Mouse (Mus musculus) olfactory bulb, adult 2 months (tissue): Measurements from ENCODE around the gene Igfn1. TPM values are rescaled to one million over a fixed set of nuclear protein-coding genes. Genes with fewer than 3 reads are reported as not detected.

Source experiments
- H3K27ac ChIP-seq: fragments of 200-500 bp; 2 replicates; pipeline ENCODE4 v1.5.1; 2012; ENCODE audit warnings: low read depth, low read length; ENCODE audit not compliant: insufficient read depth
- H3K4me1 ChIP-seq: fragments of 200-500 bp; 2 replicates; pipeline ENCODE4 v1.6.1; 2012; ENCODE audit warnings: low read length; ENCODE audit not compliant: control insufficient read depth, insufficient read depth
- H3K4me3 ChIP-seq: fragments of 200-500 bp; 2 replicates; pipeline ENCODE4 v1.5.1; 2012; ENCODE audit warnings: mild to moderate bottlenecking, low read depth, low read length, moderate library complexity; ENCODE audit not compliant: insufficient read depth
- CTCF ChIP-seq: fragments of 200-500 bp; IDR thresholded peaks from 2 replicates; pipeline ENCODE4 v1.5.1; 2012; ENCODE audit warnings: low read depth, mild to moderate bottlenecking, low read length, moderate library complexity; ENCODE audit not compliant: insufficient read depth
- POLR2A ChIP-seq: fragments of 200-500 bp; IDR thresholded peaks from 2 replicates; pipeline ENCODE4 v1.6.1; 2012; ENCODE audit warnings: mild to moderate bottlenecking, low read depth, low read length, moderate library complexity; ENCODE audit not compliant: insufficient read depth
- WGBS: fragments of 180-500 bp; shearing (Covaris S2); methylation state at CpG from one replicate; pipeline ENCODE4 v1.1.7; 2018; 5-methylcytosine and 5-hydroxymethylcytosine counted together
- polyA plus RNA-seq: library from polyadenylated mRNA; stranded (reverse); fragments of >200 nt; gene quantifications from 2 replicates; pipeline ENCODE4 v1.2.4, GENCODE M21; 2012; ENCODE audit warnings: low replicate concordance; ENCODE audit not compliant: missing spikeins, insufficient read depth, insufficient read length

Gene Igfn1
- polyA plus RNA-seq, 1 experiment: not detected

DNA sequence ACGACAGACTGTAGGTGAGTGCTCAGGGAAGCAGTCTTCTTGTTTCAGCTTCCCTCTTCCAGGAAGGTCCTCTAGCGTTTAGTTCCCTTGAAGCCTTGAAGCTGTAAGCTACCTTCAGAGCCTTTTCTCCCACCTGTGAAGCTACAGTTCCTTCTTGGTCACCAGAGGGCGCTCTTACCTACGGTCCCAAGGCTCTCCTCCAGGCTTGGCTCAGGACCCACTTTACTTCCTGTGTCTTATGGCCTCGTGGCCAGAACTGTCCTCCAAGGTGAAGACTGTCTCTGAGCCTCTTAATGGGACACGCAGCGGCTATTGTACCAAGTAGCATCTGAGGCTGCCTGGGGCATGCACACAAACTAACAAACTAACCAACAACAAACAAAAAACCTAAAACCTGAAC is 60.4 kb downstream of the Igfn1 start:
- TF ChIP-seq CTCF (peak; percentile 62; the same call in 1 of the 2 replicates), POLR2A (no peak)
- WGBS: 14% methylated on average over 7 of the region's 7 CpGs
- Histone ChIP-seq H3K4me3 (no peak overlapping the region), H3K27ac (no peak overlapping the region), H3K4me1 (peaks cover 29% of the 10 kb centered on the region)

DNA sequence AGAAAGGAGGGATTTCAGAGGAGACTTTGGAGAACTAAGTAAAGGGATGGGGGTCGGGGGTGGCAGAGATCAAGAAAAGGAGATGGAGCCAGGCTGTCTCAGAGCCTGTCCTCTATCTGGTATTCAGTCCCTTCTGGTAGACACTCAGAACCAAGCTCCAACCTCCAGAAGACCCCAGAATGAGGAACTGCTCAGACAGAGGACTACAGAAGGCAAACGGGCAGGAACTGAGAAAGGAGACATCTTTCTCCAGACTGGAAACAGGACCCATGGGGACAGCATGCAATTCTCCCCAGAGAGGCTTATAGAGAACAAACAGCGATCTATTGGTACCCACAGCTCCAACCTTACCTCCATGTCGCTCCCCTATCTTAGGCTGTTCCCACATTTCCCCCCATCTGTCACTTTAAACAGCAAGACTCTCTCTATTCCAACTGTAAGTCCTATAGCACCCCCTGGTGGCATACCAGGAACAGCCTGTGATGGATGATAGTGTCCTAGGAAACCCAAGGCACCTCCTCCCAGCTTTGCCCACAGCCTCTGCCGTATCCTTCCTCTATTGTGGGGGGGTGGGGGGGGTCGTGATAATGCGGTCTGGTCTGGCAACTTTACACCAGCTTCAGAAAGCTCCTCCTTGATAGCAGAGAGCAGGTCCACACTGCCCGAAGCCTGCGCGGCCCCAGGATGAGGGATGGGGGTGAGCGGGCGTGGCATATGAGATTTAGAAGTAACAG is 61.4 kb downstream of the Igfn1 start:
- no peak overlapping the region for H3K4me3 ChIP-seq
- WGBS: 45% methylated on average over 12 of the region's 12 CpGs
- H3K27ac ChIP-seq: no peak overlapping the region
- peaks cover 29% of the 10 kb centered on the region for H3K4me1 ChIP-seq
- TF ChIP-seq POLR2A (no peak), CTCF (no peak)

DNA sequence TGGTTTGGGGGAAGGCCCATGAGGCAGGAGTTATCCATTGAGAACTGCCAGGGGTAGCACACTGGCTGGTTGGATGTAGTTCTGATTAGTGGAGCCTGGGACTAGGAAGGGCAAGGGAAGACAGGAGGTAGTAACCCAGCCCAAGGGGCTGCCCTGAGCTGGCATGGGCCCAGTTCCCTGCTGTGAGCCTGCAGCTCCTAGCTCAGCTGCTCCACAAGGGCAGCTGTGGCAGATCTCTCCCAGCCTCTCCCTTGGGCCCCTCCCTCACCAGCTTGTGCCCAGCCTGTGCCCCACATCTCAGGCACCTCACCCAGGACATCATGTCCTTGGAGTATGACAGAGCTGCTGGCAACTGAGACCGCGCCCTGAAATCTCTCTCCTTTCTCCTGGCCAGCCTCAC is 62.4 kb downstream of the Igfn1 start:
- no peak overlapping the region for H3K27ac ChIP-seq
- whole genome bisulfite sequencing: 100% methylated on average over 2 of the region's 2 CpGs
- H3K4me3 ChIP-seq: no peak overlapping the region
- H3K4me1 ChIP-seq: peaks cover 27% of the 10 kb centered on the region
- TF ChIP-seq CTCF: no peak
- no peak for TF ChIP-seq POLR2A

DNA sequence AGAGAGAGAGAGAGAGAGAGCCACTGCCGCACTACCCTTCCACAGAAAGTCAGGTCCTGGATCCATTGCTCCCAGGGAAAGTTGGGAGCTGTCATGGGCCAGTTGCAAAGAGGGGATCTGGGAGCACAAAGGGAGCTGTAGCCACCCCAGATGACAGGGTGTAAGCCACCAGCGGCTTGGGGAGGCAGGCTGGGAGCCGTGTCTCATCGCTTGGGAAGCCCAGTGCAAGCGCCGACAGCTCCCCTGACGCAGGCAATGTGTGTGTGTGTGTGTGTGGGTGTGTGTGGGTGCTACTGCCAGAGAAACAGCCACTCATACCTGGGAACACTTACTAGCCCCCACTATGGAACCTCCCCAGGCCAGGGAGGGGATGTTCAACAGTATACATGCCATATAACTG is 64.0 kb downstream of the Igfn1 start:
- TF ChIP-seq CTCF: no peak
- no peak for TF ChIP-seq POLR2A
- Histone ChIP-seq H3K4me3 (no peak overlapping the region), H3K4me1 (peaks cover 22% of the 10 kb centered on the region), H3K27ac (no peak overlapping the region)
- WGBS: 41% methylated on average over 7 of the region's 7 CpGs

DNA sequence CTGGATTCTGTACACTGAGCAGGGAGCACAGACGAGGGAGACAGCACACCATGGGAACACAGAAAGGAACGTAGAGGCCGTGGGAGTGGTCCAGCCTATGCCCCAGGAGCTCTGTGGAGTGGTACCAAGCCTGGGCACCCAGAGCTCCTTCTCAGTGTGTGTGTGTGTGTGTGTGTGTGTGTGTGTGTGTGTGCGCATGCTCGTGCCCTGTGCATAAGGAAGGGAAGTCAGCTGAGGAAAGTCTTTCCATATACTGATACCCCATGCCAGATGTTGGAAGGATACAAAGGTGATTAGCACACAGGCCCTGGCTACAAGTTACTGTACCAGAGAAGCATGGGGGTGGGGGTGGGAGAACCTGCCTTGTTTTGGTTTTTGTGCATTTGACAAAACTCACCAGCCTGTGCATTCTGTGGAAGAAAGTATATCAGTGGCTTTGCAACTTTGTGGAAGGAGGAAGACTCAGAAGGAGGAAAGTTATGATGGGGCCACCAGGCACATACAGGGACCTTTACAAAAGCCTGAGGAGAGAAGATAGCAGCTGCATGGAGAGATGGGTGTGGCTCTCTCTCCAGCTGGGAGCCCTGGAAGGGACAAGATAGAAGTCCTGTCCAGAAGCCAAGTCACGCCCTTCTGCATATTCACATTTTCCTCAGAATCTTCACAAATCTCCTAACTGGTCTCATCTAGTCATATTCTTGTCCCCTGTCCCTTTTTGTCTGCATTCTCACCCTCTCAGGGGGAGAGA is 64.7 kb downstream of the Igfn1 start:
- 87% methylated on average over 6 of the region's 6 CpGs for WGBS
- H3K4me1 ChIP-seq: peaks cover 18% of the 10 kb centered on the region
- H3K27ac ChIP-seq: no peak overlapping the region
- TF ChIP-seq POLR2A (no peak), CTCF (no peak)
- no peak overlapping the region for H3K4me3 ChIP-seq

DNA sequence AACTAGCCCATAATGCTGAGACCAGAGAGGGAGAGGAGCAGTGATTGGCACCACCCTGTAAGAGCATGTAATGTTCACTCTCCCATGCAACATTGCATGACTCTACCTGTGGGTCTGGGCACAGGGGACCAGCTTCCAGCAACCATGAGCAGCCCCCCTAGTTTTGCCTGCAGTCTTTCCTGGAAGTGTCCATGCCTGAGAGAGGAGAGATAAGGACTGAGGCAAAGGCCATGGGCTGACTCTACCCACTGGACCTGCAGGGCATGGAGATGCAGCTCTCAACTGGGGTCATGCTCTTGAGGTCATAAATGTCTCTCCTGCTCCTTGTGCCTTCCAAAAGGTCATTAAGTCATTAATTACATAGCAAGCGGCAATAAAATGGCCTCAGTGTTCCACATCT is 70.1 kb downstream of the Igfn1 start:
- WGBS: 97% methylated on average over 1 of the region's 1 CpGs
- no peak overlapping the region for H3K4me3 ChIP-seq
- no peak for TF ChIP-seq POLR2A
- TF ChIP-seq CTCF: no peak
- no peak overlapping the region for H3K27ac ChIP-seq
- H3K4me1 ChIP-seq: no peaks in the 10 kb centered on the region

DNA sequence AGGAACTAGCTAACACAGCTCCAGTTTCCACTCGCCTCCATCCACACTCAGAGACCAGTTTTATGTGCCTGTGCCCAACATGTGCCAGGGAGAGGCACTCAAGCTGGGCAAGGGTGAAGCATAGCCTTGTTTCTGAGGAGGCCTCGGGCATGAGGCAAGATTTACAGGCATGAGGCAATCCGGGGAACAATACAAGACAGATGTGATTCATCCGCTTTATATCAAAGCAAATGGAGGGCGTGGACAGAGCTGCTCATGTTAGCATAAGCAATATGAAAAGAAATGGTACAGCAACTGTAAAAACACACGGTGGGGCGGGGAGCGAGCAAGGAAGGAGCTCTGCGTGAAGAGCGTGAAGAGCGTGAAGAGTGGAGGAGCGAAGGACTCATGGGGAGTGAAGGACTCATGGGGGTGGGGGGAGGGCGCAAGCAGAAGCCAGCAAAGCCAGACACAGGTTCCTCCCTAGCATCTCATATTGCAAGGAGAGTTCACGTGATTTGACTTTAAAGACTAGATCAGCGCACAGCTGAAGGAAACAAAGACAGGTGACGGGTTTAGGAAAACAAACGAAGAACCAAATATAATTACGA is 72.3 kb downstream of the Igfn1 start:
- TF ChIP-seq POLR2A (no peak), CTCF (no peak)
- H3K4me3 ChIP-seq: no peak overlapping the region
- H3K4me1 ChIP-seq: peaks cover 8% of the 10 kb centered on the region; the same call in 1 of the 2 replicates
- H3K27ac ChIP-seq: no peak overlapping the region
- WGBS: 87% methylated on average over 18 of the region's 18 CpGs

DNA sequence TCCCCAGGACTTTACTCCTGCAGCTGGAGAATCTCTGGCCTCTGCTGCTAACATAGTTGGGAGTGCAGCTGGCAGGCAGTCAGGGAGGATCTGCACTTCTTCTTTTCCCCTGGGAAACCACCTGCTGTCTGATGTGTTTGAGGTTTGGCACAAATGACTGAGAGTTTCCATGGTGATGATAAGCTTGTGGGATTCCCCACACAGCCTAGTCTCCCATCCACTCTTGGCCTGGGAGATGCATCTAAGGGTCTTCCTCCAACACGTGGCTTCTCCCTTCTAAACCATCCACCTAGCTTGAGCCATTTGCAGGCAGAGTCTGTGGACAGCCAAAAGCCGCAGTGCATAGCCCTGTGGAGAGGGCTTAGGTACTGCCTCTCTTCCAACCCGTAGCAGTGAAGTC is 76.3 kb downstream of the Igfn1 start:
- Histone ChIP-seq H3K4me1 (peaks cover 10% of the 10 kb centered on the region; the same call in 1 of the 2 replicates), H3K4me3 (no peak overlapping the region), H3K27ac (no peak overlapping the region)
- 23% methylated on average over 3 of the region's 3 CpGs for WGBS
- TF ChIP-seq POLR2A (no peak), CTCF (no peak)

DNA sequence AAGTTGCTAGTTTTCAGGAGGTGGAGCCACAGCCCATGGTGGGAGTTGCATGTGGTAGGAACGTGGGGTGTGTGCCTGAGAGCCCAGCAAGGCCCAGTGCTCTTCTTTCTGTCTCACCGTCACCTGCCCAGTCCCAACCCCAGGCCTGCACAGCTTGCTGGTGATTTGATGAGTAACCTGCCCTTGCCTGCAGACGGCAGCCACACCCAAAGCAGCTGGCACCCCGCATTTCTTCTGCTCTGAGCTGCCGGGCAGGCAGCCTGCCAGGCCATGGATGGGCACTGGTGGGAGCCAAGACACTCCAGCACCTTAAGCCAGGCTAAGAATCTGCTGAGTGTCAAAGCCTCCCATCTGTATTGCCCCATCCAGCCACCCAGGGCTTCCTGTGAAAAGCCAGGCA is 80.3 kb downstream of the Igfn1 start:
- Histone ChIP-seq H3K4me3 (no peak overlapping the region), H3K27ac (no peak overlapping the region), H3K4me1 (peaks cover 10% of the 10 kb centered on the region; the same call in 1 of the 2 replicates)
- WGBS: 79% methylated on average over 5 of the region's 5 CpGs
- TF ChIP-seq CTCF (no peak), POLR2A (no peak)
